Mouse (Mus musculus): Measurements from ENCODE around the gene Anks1b. TPM values are rescaled to one million over a fixed set of nuclear protein-coding genes. Genes with fewer than 3 reads are reported as not detected.

The Anks1b gene
- total and polyA plus RNA-seq, 2 experiments from 2014 or later, result 105 to 342 TPM

DNA sequence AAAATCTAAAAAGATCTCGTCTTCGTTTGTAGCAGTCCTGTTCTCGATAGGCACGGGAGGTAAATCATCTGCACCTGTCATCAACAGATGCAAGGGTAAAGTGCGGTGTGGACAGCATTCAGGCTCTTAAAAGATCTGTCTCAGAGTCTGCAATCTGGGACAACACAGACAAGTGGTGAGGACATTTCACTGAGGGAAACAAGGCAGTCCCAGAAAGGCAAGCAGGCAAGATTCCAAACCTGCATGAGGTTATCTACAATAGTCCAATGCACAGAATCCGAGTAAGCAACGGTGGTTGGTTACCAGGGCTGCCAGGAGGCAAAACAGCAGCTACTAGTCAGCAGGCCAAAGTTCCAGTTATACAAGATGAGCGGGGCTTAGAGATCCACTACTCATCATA is 912.4 kb downstream of the Anks1b start:
- no peak overlapping the region for H3K9ac ChIP-seq (replicated peaks; ENCODE audit: low read length, poor library complexity, severe bottlenecking)
- H3K9me3 ChIP-seq (ENCODE audit: low read length), result no peaks in the 10 kb centered on the region
- peak; percentile 71 for DNase-seq (ENCODE audit: low spot score)
- no peak for ATAC-seq (ENCODE audit: low FRiP score)
- H3K27ac ChIP-seq (ENCODE audit: low read depth, low read length), result no peak overlapping the region
- WGBS, result 87% methylated on average over 8 of the region's 8 CpGs
- no peak for TF ChIP-seq CTCF (IDR thresholded peaks at IDR 0.05)
- H3K27me3 ChIP-seq (ENCODE audit: insufficient read depth, low read length), result no peaks in the 10 kb centered on the region
- H3K4me2 ChIP-seq (ENCODE audit: low read depth, low read length, poor library complexity, severe bottlenecking), result no peak overlapping the region
- no peak overlapping the region for H3K4me3 ChIP-seq (ENCODE audit: low read depth, low read length)
- no peaks in the 10 kb centered on the region for H3K36me3 ChIP-seq (ENCODE audit: insufficient read depth, low read length)
- no peaks in the 10 kb centered on the region for H3K4me1 ChIP-seq (ENCODE audit: insufficient read depth, low read length)

DNA sequence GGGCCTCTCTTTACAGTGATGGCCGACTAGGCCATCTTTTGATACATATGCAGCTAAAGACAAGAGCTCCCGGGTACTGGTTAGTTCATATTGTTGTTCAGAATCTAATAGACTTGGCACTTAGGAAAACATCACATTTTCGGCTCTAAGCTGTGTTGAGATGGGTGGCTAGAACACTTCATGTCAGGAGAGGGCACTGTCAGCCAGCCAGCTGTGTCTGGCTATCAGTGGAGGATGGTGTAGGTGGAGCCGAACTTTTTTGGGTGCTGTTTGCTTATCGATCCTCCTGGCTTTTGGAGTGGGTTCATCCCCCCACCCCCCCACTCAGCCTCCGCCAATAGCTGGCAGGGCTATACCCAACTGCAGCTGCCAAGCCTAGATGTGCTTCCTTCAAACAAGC is 929.8 kb downstream of the Anks1b start:
- WGBS, result 51% methylated on average over 6 of the region's 6 CpGs
- no peak overlapping the region for H3K4me3 ChIP-seq (ENCODE audit: low read depth, low read length)
- H3K4me1 ChIP-seq (ENCODE audit: insufficient read depth, low read length), result peaks cover 2% of the 10 kb centered on the region; the same call in 1 of the 2 replicates
- DNase-seq (ENCODE audit: low spot score), result peak; percentile 63
- H3K27ac ChIP-seq (ENCODE audit: low read depth, low read length), result no peak overlapping the region
- no peaks in the 10 kb centered on the region for H3K9me3 ChIP-seq (ENCODE audit: low read length)
- H3K36me3 ChIP-seq (ENCODE audit: insufficient read depth, low read length), result no peaks in the 10 kb centered on the region
- H3K4me2 ChIP-seq (ENCODE audit: low read depth, low read length, poor library complexity, severe bottlenecking), result no peak overlapping the region
- no peak for ATAC-seq (ENCODE audit: low FRiP score)
- H3K9ac ChIP-seq (replicated peaks; ENCODE audit: low read length, poor library complexity, severe bottlenecking), result no peak overlapping the region
- H3K27me3 ChIP-seq (ENCODE audit: insufficient read depth, low read length), result no peaks in the 10 kb centered on the region
- TF ChIP-seq CTCF (IDR thresholded peaks at IDR 0.05), result peak; percentile 67

DNA sequence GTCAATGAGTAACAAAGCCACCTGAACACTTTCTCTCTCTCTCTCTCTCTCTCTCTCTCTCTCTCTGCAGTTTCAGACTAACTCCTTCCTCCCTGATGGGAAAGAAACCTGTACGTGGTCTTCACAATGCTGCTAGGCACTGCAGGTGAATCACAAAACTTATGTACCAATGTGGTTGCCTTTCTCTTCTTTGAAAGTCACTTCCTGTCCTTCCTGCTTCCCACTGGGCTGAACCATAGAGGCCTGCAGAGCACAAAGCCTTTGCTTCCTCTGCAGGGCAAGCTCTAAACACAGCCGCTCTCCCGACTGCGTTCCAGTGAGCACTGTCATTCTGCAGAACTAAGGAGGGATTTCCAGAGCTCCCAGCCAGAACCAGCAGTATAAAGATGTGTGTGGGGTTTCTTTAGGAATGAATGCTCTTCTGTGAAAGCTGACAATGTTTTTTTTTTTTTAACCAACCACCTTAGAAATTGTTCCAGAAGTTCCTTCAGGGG is 931.3 kb downstream of the Anks1b start:
- WGBS, result 12% methylated on average over 4 of the region's 4 CpGs
- no peak for ATAC-seq (ENCODE audit: low FRiP score)
- no peaks in the 10 kb centered on the region for H3K9me3 ChIP-seq (ENCODE audit: low read length)
- no peak overlapping the region for H3K27ac ChIP-seq (ENCODE audit: low read depth, low read length)
- H3K4me2 ChIP-seq (ENCODE audit: low read depth, low read length, poor library complexity, severe bottlenecking), result no peak overlapping the region
- H3K4me1 ChIP-seq (ENCODE audit: insufficient read depth, low read length), result peaks cover 2% of the 10 kb centered on the region; the same call in 1 of the 2 replicates
- H3K27me3 ChIP-seq (ENCODE audit: insufficient read depth, low read length), result no peaks in the 10 kb centered on the region
- no peak overlapping the region for H3K9ac ChIP-seq (replicated peaks; ENCODE audit: low read length, poor library complexity, severe bottlenecking)
- no peaks in the 10 kb centered on the region for H3K36me3 ChIP-seq (ENCODE audit: insufficient read depth, low read length)
- TF ChIP-seq CTCF (IDR thresholded peaks at IDR 0.05), result no peak
- no peak for DNase-seq (ENCODE audit: low spot score)
- H3K4me3 ChIP-seq (ENCODE audit: low read depth, low read length), result no peak overlapping the region

- H3K9ac ChIP-seq (replicated peaks; ENCODE audit: low read length, poor library complexity, severe bottlenecking), result no peak overlapping the region
- no peaks in the 10 kb centered on the region for H3K36me3 ChIP-seq (ENCODE audit: insufficient read depth, low read length)
- no peaks in the 10 kb centered on the region for H3K27me3 ChIP-seq (ENCODE audit: insufficient read depth, low read length)
- DNase-seq (ENCODE audit: low spot score), result no peak
- no peak for ATAC-seq (ENCODE audit: low FRiP score)
- H3K4me3 ChIP-seq (ENCODE audit: low read depth, low read length), result no peak overlapping the region
- no peak overlapping the region for H3K4me2 ChIP-seq (ENCODE audit: low read depth, low read length, poor library complexity, severe bottlenecking)
- peaks cover 6% of the 10 kb centered on the region; the same call in 1 of the 2 replicates for H3K4me1 ChIP-seq (ENCODE audit: insufficient read depth, low read length)
- no peak for TF ChIP-seq CTCF (IDR thresholded peaks at IDR 0.05)
- 89% methylated on average over 8 of the region's 8 CpGs for WGBS
- no peak overlapping the region for H3K27ac ChIP-seq (ENCODE audit: low read depth, low read length)
- H3K9me3 ChIP-seq (ENCODE audit: low read length), result no peaks in the 10 kb centered on the region
Measured at GRCm38 (mm10) chr10:90808616-90809310, 935.5 kb downstream of the Anks1b start.

- DNase-seq (ENCODE audit: low spot score) (no peak), ATAC-seq (ENCODE audit: low FRiP score) (no peak)
- Histone ChIP-seq H3K4me1 (ENCODE audit: insufficient read depth, low read length) (peaks cover 3% of the 10 kb centered on the region; the same call in 1 of the 2 replicates), H3K27ac (ENCODE audit: low read depth, low read length) (no peak overlapping the region), H3K36me3 (ENCODE audit: insufficient read depth, low read length) (no peaks in the 10 kb centered on the region), H3K4me3 (ENCODE audit: low read depth, low read length) (no peak overlapping the region), H3K9me3 (ENCODE audit: low read length) (no peaks in the 10 kb centered on the region), H3K27me3 (ENCODE audit: insufficient read depth, low read length) (no peaks in the 10 kb centered on the region), H3K4me2 (ENCODE audit: low read depth, low read length, poor library complexity, severe bottlenecking) (no peak overlapping the region), H3K9ac (replicated peaks; ENCODE audit: low read length, poor library complexity, severe bottlenecking) (no peak overlapping the region)
- TF ChIP-seq CTCF (IDR thresholded peaks at IDR 0.05), result no peak
- WGBS, result 24% methylated on average over 8 of the region's 8 CpGs
Measured at GRCm38 (mm10) chr10:90809911-90810590, 936.7 kb downstream of the Anks1b start.

DNA sequence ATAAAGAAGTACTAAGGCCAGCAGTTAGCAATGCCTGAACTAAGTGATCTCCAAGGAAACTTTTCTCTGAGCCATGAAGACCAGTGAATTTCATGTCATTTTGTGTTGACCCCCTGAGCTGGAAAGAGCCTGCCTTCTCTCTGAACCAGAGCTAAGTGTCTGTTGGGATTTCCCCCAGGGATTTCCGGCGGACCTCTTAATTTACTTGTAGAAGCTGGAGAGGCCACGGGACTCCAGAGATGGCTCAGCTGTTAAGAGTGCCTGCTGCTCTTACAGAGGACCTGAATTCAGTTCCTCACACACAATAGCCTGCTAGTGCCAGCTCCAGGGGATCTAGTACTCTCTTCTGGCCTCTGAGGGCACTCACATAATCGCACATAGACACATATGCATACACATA is 938.1 kb downstream of the Anks1b start:
- DNase-seq (ENCODE audit: low spot score) (no peak), ATAC-seq (ENCODE audit: low FRiP score) (no peak)
- 72% methylated on average over 4 of the region's 4 CpGs for WGBS
- H3K4me2 ChIP-seq (ENCODE audit: low read depth, low read length, poor library complexity, severe bottlenecking), result no peak overlapping the region
- TF ChIP-seq CTCF (IDR thresholded peaks at IDR 0.05), result no peak
- H3K9me3 ChIP-seq (ENCODE audit: low read length), result no peaks in the 10 kb centered on the region
- no peak overlapping the region for H3K27ac ChIP-seq (ENCODE audit: low read depth, low read length)
- H3K9ac ChIP-seq (replicated peaks; ENCODE audit: low read length, poor library complexity, severe bottlenecking), result no peak overlapping the region
- H3K27me3 ChIP-seq (ENCODE audit: insufficient read depth, low read length), result no peaks in the 10 kb centered on the region
- H3K4me3 ChIP-seq (ENCODE audit: low read depth, low read length), result no peak overlapping the region
- peaks cover 3% of the 10 kb centered on the region; the same call in 1 of the 2 replicates for H3K4me1 ChIP-seq (ENCODE audit: insufficient read depth, low read length)
- H3K36me3 ChIP-seq (ENCODE audit: insufficient read depth, low read length), result no peaks in the 10 kb centered on the region

Data from midbrain, postnatal 0 days (tissue).